Mouse (Mus musculus) adrenal gland, postnatal 14 days (tissue): ENCODE data around the gene 1700020N01Rik. TPM values are rescaled to one million over a fixed set of nuclear protein-coding genes. Genes with fewer than 3 reads are reported as not detected.

Experiments used
- DNase-seq: peaks from one replicate; pipeline ENCODE4 v3.0.0; 2021; ENCODE audit warnings: mixed read lengths
- total RNA-seq: library from RNA; stranded (reverse); gene quantifications from 2 replicates; pipeline ENCODE4 v1.2.3, GENCODE M21; 2021

Gene 1700020N01Rik
- total RNA-seq, 1 experiment from 2014 or later, result not detected

DNA sequence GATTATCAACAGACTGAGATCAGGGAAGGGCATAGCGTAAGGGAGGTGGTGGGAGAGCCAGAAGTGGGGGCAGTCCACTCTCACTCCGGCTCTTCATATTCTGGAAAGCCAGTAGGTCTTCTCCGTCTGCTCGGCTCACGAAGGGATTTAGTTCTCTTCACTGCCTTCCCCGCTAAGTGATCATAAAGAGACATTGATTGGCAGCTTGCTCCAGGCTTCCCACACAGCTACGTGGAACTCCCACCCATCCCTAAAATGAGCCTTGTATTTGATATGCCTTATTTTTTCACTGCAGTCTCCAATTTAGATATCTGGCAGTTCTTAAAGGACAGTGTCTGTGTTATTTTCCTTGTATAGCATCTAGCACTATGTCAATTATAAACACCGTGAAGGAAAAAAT lies 11.5 kb downstream of the 1700020N01Rik start:
- DNase-seq, result no peak

DNA sequence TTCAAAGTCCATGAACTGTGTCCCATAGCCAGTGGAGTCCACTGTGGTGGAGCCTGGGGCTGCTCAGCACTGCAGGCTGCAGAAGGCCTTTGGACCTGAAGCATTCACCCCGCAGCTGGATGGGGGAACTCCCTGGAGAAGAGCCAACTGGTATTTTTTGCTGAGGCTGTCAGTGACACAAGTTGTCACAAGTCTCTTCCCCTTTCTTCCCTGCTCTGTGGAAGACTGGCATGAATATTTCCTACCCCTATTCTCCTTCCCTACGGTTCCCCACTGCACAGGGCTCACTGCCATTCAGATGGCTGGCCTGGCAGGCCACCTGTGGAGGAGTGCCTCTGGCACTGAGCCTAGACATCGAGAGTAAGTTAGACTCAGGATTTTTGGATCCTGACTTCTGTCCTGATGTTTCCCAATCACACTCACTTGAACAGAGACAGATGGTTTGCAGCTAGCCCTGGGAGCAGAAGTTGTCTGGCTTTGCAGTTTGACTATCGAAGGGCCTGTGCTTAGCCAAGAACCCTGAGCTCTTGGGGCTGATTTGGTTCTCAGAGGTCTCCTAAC lies 12.1 kb downstream of the 1700020N01Rik start:
- peak; percentile 61 for DNase-seq

DNA sequence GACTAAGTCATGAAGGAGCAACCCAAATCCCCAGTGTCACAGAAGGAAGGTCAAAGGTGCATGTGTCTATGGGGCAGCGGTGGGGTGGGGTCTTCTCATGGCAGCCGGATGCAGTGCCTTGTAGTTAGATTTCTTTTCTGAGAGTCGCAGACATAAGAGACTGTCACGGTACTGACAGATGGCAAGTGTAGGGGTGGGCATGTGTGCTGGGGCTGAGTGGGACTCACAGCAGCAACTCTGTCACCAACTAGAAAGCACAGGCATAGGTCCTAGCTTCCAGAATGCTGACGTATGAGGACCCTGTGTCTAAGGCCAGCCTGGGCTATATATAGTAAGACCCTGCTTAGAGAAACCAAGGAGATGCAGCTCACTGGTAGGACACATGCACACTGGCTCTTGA lies 12.7 kb downstream of the 1700020N01Rik start:
- DNase-seq, result no peak

DNA sequence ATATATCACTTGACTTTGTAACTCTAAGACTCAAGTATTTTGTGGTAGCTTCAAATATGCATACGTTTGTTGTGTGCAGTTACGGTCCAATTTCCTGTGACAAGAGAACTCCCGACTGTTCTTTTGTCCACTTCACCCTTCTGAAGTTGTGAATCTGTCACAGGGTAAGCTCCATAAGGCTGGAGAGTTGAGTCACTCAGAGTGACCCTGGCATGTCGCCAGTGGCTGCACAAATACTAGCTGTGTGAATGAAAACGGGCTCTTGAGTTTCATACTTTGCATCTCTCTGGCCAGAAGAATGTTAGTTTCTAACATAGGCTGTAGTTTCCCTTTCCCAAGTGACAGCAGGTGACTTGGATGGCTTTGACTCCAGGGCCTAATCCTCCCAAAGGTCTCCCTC lies 14.0 kb downstream of the 1700020N01Rik start:
- peak; percentile 88 for DNase-seq

DNA sequence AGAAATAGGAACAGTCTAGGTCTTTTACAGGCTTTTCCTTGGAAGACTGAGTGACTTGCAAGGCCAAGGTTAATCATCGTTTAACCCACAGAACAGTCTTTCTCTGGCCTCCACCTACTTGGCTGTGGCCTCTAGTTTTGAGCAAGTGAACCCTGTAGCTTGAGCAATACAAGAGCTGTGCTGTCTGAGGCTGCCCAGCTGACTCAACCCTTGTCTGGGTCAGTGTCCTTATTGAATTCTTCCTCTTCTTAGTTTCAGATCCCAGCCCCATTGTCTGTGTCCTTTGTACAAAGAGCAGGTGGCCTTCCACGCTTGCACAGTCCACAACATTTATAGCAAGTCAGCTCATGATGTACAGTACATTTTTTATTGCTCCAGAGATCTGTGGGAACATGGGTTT lies 16.6 kb downstream of the 1700020N01Rik start:
- DNase-seq, result peak; percentile 71

DNA sequence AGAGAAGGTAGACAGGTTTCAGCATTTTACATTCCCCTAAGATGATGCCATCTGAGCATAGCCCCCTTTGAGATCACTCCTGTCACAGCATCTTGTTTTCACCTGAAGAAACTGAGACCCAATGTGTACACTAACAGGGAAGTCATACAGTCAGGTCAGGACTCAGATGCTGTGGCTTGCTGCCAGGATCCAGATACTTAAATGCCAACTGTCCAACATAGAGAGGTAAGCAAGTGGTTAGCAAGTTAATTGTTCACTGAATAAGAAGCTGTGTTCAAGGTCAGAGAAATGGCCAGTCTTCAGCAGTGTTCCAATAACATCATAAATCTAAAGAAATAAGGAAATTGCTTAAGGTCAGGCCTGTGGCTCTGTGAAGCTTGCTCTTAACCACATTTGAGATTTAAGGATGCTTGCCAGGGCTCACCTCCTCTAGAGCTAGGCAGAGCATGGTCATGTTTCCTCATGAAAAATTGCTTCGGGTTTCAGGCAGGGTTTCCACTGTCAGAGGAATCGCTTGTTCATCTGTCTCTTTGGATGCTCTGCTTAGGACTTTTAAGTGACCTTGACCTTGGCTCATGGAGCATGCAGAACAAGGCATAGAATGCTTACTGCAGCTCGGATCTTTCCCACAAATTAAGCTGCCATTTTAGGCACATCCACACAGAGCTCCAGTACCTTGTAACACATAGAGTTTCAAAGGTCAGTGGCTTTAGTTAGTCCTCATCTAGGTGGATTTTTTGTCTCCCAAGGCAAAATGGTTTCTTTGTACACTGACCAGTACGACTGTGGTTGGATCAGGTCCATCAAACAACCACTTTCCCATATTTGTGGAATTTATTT lies 20.3 kb downstream of the 1700020N01Rik start:
- DNase-seq, result no peak

DNA sequence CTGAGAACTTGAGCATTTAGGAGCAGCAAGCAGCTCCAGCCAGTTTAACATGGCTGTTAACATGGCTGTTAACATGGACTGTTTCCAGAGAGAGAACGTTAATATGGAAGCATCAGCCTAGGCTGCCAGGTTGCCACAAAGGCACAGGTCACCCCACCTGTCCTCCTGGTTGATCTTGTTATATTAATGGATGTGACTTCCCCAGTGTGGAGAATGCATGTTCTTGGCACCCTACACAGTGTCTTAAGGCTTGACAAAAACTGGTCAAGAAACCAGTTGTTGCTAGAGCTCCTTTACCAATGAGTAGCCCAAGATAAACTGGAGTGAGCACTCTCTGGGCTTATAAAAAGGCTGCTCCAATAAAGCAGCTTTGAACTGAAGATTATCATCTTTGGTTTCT lies 21.6 kb downstream of the 1700020N01Rik start:
- DNase-seq, result no peak

DNA sequence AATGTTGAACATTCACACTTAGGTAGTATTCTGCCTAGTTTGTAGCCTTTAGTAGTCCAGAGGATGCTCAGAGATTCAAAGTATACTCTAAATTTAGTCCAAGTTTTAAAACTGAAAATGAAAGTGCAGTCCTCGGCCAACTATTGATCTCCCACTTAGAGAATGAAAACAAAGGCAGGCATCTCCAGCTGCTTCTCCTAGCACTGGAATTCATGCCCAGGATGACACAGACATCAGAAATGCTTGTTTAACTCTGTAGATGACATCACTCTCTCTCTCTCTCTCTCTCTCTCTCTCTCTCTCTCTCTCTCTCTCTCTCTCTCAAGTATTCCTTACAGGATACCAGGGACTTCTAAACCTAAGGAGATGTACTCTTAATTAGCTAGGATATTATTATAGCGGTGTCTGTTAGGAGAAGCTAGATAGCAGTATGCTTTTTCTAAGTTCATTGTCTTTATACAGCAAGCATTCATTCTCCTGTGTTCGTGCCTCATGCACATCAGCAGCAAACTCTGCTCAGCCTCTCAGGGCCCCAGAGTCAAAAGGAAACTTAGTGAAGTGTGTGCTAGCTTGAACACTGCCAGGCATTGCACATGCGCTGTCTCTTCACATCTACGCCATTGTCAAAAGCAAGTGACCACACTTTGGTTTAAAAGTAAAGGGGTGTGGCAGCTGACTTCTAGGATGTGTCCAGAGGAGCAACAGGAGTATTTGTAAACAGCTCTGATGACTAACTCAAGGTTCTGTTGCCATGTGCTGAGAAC lies 26.0 kb downstream of the 1700020N01Rik start:
- DNase-seq, result no peak

DNA sequence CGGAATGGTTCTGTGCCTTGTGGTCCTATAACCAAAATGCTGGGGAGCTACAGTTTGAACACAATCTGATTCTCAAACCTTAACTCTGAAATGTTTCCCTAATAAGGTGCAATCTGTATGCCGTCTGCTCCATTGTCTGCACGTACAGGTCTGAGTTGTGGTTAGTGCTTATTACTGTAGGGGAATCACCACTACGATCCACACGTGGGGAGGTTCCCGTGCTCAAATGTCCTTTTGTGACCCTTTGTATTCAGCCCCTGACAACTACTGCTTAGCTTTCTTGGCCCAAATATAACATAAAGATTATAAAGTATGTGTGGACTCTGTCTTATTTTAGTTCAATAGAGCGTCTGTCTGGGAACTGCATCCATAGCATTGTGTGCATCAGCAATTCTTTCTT lies 29.1 kb downstream of the 1700020N01Rik start:
- no peak for DNase-seq

DNA sequence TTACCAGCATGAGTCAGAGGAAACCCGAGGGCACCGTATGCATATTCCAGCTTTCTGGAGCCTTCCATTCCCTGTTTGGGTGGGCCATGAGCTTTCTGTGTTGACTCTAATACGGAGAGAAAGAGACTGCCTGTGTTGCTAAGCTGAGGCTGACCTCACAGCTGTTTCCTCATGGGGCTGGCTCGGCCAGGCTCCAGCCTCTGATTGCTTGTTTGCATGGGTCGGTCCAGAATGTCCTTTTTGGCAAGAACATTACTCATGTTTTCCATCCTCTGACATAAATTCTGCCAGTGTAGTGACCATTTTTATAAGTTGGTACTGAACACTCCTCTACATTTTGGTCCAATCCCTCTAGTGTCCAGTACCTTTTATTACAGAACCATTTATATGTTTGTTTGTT lies 35.6 kb downstream of the 1700020N01Rik start:
- DNase-seq, result peak; percentile 80

DNA sequence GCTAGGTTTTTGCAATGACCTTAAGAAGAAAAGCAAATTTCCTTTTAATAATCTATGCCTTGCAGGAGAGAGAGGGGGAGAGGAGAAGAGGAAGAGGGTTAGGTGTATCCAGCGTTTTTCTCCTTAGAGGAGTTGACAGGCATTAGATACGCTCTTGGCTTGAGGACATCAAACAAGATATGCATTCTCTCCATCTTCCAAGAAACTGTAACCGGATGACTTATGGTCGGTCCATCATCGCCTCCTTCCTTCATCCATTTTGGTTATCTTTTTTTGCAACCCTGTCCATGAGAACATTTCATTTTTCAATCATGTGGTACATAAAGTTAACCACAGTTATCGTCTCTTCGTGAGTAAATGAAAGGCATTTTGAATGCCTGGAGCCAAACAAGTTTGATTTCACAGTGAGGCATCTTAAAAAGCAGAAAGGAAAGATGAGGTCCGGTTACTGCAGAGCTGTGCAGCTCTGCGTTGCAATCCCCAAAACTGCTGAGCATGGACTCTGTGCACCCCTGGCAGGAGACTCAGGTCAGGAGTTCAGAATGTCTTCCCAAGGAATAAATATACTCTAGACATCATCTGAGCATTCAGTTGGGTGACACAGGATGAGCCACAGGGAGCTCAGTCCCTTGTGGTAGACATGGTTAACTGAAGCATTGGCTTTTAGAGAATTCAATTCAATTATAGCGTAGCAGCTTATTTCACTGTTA lies 36.2 kb downstream of the 1700020N01Rik start:
- DNase-seq, result no peak

DNA sequence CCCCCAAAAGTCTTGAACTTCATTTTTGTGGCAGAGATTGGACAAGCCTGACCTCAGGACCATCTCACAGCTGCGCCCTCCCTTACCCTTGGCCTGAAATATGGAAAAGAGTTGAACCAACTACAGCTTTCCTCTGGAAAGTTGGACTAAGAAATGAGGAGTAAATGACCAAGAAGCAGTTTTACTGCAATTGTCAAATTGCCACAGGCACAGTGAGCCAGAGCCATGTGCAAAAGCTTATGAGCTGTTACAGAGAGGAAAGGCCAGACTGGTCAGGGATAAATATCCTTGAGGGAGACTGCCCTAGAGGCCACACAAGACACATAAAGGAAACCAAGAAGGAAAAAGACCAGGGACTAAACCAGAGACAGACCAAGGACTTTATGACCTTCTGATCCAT lies 38.5 kb downstream of the 1700020N01Rik start:
- no peak for DNase-seq

DNA sequence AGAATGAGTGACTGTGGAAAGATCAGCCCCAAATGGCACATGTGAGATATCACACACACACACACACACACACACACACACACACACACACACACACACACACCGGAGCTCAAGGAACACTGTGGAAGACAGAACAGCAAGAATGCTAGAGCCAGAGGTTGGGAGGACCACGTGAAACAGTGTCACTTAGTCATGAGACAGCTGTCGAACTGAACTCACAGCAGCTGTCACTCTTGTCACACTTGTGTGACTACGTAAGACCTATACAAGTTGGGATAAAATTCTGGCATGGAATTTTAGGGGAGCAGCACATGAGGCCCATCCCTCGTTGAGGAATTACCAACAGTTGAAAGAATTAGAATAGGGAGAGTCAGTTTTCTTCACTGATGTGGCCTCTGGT lies 39.7 kb downstream of the 1700020N01Rik start:
- DNase-seq, result no peak

DNA sequence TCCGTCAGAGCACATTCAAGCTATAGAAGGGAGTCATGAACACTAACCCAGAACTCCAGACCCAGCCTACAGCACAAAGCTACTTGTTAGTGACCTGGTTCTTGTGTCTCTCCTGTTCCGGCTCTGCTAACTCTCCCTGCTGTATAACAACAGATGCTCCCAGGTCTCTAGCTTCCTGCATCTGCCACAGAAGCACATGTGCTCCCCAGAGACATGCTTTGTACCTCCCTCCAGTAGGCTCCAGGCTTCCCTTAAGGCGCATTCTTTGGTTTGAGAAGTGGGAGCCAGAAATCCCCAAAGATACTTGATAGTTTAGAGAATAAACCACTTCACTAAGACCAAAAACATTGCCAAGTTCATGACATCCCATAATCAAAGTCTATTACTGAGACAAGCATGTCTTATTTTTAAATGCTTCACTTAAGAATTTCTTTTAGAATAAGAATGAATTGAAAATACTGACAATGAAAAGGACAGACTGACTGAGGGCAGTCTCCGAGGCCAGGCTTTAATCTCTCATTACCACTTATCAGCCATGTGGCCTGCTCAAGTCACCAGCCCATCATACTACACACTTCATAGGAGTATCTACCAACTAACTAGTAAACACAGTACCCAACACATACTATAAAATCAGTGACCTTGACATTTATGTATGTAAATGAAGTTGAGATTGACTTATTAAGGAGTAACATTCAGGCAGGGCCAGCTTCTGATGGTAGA lies 43.2 kb downstream of the 1700020N01Rik start:
- no peak for DNase-seq

DNA sequence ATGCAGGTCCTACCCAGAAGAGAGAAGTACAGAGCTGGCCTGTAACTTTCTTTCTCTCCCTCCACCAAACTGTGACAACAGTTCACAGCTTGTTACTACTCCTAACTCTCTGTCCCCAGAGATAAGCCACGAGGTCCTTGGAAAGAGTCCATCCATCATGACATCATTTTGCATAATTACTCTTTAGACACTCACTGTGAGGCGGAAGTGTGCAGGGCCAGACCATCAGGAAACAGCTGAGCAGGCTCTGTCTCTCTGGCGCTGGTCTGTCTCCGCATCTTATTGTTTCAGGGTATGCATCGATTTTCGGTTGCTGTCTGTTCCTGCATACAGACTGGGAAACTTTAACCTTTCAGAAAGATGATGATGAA lies 43.8 kb downstream of the 1700020N01Rik start:
- DNase-seq, result peak; percentile 20

DNA sequence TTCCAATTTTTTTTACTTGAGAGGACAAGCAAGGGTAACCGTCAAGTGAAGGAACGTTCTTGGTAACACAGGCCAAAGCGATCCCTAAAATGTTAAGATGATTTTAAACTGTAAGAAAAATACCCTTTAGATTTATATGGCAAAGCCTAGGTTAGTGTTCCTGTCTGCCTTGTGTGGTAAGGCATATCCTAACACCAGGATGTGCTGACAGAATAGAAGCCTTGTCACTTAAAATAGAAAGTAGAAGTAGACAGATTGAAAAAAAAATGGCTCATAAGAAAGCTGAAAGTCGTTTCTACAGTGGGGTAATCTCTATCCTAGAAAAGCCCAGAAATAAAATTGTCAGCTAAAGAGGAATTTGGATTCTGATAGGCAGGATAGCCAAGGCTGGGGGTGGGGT lies 58.4 kb downstream of the 1700020N01Rik start:
- DNase-seq, result no peak

DNA sequence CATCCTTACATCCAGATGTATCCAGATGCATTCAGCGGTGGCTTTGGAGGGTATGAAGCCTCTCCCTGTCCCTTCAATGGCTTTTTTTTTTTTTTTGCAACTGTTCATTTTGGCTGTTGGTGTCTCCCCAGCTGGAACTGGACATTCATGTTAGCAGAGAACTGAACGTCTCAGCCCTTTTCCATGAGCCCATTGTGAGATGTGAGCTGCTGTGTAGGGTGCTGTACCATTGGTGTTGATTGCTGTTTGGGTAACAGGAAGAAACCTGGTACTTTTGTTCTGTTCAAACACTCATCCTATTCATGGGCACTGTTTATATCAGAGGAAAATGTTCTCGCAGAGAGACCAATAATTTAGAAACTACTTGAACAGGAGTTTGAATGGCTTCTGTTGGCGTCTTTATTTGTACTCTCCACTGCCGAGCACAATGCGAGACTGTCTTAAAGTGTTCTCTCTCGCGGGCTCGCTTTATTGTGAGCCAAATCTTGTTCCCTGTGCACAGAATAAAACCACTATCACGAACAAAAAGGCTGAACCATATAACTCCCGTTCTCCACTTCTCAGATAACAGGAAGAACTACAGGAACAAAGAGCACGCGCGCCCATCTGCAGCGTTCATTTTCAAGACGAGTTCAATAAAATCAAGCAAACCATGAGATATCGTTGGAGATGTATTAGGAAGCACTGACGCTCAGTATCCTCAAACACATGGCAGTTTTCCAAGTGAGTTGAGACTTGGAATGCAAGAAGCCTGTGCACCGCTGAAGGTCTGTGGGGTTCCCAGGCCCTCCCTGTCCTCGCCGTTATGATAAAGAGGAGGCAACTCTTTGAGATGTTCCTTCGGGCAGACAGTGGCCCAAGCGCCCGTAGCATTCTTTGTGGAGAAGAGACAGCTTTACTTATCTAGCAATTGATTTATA lies 59.7 kb downstream of the 1700020N01Rik start:
- no peak for DNase-seq

DNA sequence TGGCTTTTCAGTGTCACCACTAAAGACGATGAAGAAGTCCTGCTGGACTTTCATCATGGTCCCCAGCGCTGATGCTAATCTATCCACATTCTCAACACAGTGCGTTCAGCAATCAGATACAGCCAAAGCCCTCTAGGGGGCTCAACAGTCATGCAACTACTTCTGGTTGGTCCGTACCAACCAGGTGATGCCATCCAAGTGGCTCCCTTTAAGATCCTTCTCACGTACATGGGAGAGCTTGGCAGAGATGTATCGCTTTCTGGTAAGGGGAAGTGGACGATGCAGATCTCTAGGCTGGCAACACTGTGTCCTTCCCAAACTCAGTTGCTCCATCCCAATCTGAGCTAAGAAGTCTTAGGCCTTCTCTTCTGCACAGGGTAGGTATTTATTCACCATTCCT lies 60.5 kb downstream of the 1700020N01Rik start:
- DNase-seq, result no peak

DNA sequence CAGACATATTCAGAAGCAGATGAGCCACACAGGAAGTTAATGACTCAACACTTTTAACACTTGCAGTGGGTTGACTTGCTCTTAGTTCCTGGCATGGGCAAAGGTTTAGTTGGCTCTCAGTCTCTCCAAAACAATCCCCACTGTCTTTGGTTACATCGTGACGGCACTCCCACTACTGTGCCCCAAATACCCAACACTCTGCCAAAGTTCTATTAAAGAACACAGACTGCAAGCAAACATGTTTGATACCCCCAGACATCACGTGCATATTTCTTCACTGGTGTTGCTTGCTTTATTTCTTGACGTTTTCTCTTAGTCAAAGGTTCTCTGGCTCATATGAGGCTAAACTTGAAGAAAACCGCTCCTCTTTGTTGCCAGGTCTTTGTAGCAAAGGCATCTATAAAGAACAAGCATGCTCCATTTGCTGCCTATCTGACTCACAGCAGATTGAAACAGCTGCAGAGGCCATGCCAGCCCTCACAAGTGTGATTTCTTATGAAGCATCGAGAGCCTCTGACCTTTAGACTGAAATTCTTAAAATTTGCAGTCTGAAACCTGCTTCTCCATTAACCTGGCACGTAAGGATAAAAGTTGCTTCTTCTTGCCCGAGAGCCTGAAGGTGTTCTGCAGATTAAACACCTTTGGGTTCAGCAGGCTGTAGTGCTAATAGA lies 66.8 kb downstream of the 1700020N01Rik start:
- DNase-seq, result no peak

DNA sequence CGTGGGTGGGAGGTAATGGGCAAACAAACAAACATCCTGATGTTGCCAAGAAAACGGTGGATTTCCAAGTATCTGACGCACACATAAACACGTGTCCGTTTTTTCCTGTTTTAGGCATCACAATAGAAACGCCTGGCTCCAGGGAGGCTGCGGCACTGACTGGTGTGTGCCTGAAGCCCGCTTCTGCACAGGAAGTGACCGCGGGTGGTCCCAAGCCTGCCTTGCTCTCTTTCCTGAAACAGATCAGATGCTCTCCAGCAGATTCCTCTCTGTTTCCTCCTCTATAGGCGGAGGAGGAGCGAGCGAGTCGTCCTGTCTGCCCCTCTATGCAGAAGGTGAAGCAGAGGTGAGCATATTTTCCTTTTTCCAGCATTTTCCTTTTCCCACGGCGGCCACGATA lies 76.0 kb downstream of the 1700020N01Rik start:
- peak; percentile 54 for DNase-seq
